Mouse (Mus musculus): Measurements from ENCODE around the gene Cd248. TPM values are rescaled to one million over a fixed set of nuclear protein-coding genes. Genes with fewer than 3 reads are reported as not detected.

Cd248 gene
- polyA plus RNA-seq, 1 experiment, result 2.5 TPM

GRCm38 (mm10) chr19:5071077-5071476 is 3.2 kb downstream of the Cd248 start:
- Histone ChIP-seq H3K36me3 (ENCODE audit: control insufficient read depth, insufficient read depth, low read length) (no peaks in the 10 kb centered on the region), H3K27ac (ENCODE audit: control insufficient read depth, insufficient read depth, low read depth, low read length) (no peak overlapping the region), H3K4me3 (ENCODE audit: control insufficient read depth, low read depth, low read length) (peak overlapping the region; percentile 83), H3K4me1 (ENCODE audit: control insufficient read depth, insufficient read depth, low read length) (peaks cover 35% of the 10 kb centered on the region), H3K27me3 (ENCODE audit: control insufficient read depth, insufficient read depth, low read length) (no peaks in the 10 kb centered on the region)
- TF ChIP-seq POLR2A (IDR thresholded peaks at IDR 0.05; ENCODE audit: control insufficient read depth, low read depth, low read length) (no peak), CTCF (IDR thresholded peaks at IDR 0.05; ENCODE audit: control insufficient read depth, insufficient read depth, insufficient replicate concordance, low read depth, low read length) (no peak)

- Histone ChIP-seq H3K27me3 (ENCODE audit: control insufficient read depth, insufficient read depth, low read length) (no peaks in the 10 kb centered on the region), H3K36me3 (ENCODE audit: control insufficient read depth, insufficient read depth, low read length) (no peaks in the 10 kb centered on the region), H3K4me3 (ENCODE audit: control insufficient read depth, low read depth, low read length) (peak overlapping the region; percentile 83), H3K27ac (ENCODE audit: control insufficient read depth, insufficient read depth, low read depth, low read length) (no peak overlapping the region), H3K4me1 (ENCODE audit: control insufficient read depth, insufficient read depth, low read length) (peaks cover 35% of the 10 kb centered on the region)
- TF ChIP-seq POLR2A (IDR thresholded peaks at IDR 0.05; ENCODE audit: control insufficient read depth, low read depth, low read length) (peak; percentile 29; the same call in 1 of the 2 replicates), CTCF (IDR thresholded peaks at IDR 0.05; ENCODE audit: control insufficient read depth, insufficient read depth, insufficient replicate concordance, low read depth, low read length) (no peak)
Measured at GRCm38 (mm10) chr19:5071545-5072369, 3.9 kb downstream of the Cd248 start.

GRCm38 (mm10) chr19:5072389-5073019 is 4.6 kb downstream of the Cd248 start:
- Histone ChIP-seq H3K4me1 (ENCODE audit: control insufficient read depth, insufficient read depth, low read length) (peaks cover 29% of the 10 kb centered on the region), H3K27ac (ENCODE audit: control insufficient read depth, insufficient read depth, low read depth, low read length) (no peak overlapping the region), H3K4me3 (ENCODE audit: control insufficient read depth, low read depth, low read length) (peak overlapping the region; percentile 83), H3K36me3 (ENCODE audit: control insufficient read depth, insufficient read depth, low read length) (no peaks in the 10 kb centered on the region), H3K27me3 (ENCODE audit: control insufficient read depth, insufficient read depth, low read length) (no peaks in the 10 kb centered on the region)
- TF ChIP-seq POLR2A (IDR thresholded peaks at IDR 0.05; ENCODE audit: control insufficient read depth, low read depth, low read length) (no peak), CTCF (IDR thresholded peaks at IDR 0.05; ENCODE audit: control insufficient read depth, insufficient read depth, insufficient replicate concordance, low read depth, low read length) (no peak)

GRCm38 (mm10) chr19:5073028-5073427 is 5.2 kb downstream of the Cd248 start:
- Histone ChIP-seq H3K27me3 (ENCODE audit: control insufficient read depth, insufficient read depth, low read length) (no peaks in the 10 kb centered on the region), H3K4me3 (ENCODE audit: control insufficient read depth, low read depth, low read length) (peak overlapping the region; percentile 83), H3K36me3 (ENCODE audit: control insufficient read depth, insufficient read depth, low read length) (no peaks in the 10 kb centered on the region), H3K27ac (ENCODE audit: control insufficient read depth, insufficient read depth, low read depth, low read length) (no peak overlapping the region), H3K4me1 (ENCODE audit: control insufficient read depth, insufficient read depth, low read length) (peaks cover 29% of the 10 kb centered on the region)
- TF ChIP-seq POLR2A (IDR thresholded peaks at IDR 0.05; ENCODE audit: control insufficient read depth, low read depth, low read length) (no peak), CTCF (IDR thresholded peaks at IDR 0.05; ENCODE audit: control insufficient read depth, insufficient read depth, insufficient replicate concordance, low read depth, low read length) (0 out of 2 replicates have a peak, but pooled peaks have one; percentile 10)

GRCm38 (mm10) chr19:5073518-5073917 is 5.6 kb downstream of the Cd248 start:
- no peaks in the 10 kb centered on the region for H3K27me3 ChIP-seq (ENCODE audit: control insufficient read depth, insufficient read depth, low read length)
- TF ChIP-seq CTCF (IDR thresholded peaks at IDR 0.05; ENCODE audit: control insufficient read depth, insufficient read depth, insufficient replicate concordance, low read depth, low read length), result no peak
- TF ChIP-seq POLR2A (IDR thresholded peaks at IDR 0.05; ENCODE audit: control insufficient read depth, low read depth, low read length), result no peak
- peak overlapping the region; percentile 14 for H3K4me3 ChIP-seq (ENCODE audit: control insufficient read depth, low read depth, low read length)
- H3K4me1 ChIP-seq (ENCODE audit: control insufficient read depth, insufficient read depth, low read length), result peaks cover 24% of the 10 kb centered on the region
- no peak overlapping the region for H3K27ac ChIP-seq (ENCODE audit: control insufficient read depth, insufficient read depth, low read depth, low read length)
- no peaks in the 10 kb centered on the region for H3K36me3 ChIP-seq (ENCODE audit: control insufficient read depth, insufficient read depth, low read length)

GRCm38 (mm10) chr19:5079279-5079678 is 11.4 kb downstream of the Cd248 start:
- Histone ChIP-seq H3K4me3 (ENCODE audit: control insufficient read depth, low read depth, low read length) (no peak overlapping the region), H3K27me3 (ENCODE audit: control insufficient read depth, insufficient read depth, low read length) (no peaks in the 10 kb centered on the region; the same call in 1 of the 2 replicates), H3K27ac (ENCODE audit: control insufficient read depth, insufficient read depth, low read depth, low read length) (no peak overlapping the region), H3K36me3 (ENCODE audit: control insufficient read depth, insufficient read depth, low read length) (no peaks in the 10 kb centered on the region), H3K4me1 (ENCODE audit: control insufficient read depth, insufficient read depth, low read length) (no peaks in the 10 kb centered on the region; the same call in 1 of the 2 replicates)
- TF ChIP-seq CTCF (IDR thresholded peaks at IDR 0.05; ENCODE audit: control insufficient read depth, insufficient read depth, insufficient replicate concordance, low read depth, low read length) (no peak), POLR2A (IDR thresholded peaks at IDR 0.05; ENCODE audit: control insufficient read depth, low read depth, low read length) (no peak)

- H3K4me1 ChIP-seq (ENCODE audit: control insufficient read depth, insufficient read depth, low read length), result peaks cover 6% of the 10 kb centered on the region
- H3K4me3 ChIP-seq (ENCODE audit: control insufficient read depth, low read depth, low read length), result no peak overlapping the region
- H3K36me3 ChIP-seq (ENCODE audit: control insufficient read depth, insufficient read depth, low read length), result no peaks in the 10 kb centered on the region
- no peak overlapping the region for H3K27ac ChIP-seq (ENCODE audit: control insufficient read depth, insufficient read depth, low read depth, low read length)
- no peak for TF ChIP-seq CTCF (IDR thresholded peaks at IDR 0.05; ENCODE audit: control insufficient read depth, insufficient read depth, insufficient replicate concordance, low read depth, low read length)
- TF ChIP-seq POLR2A (IDR thresholded peaks at IDR 0.05; ENCODE audit: control insufficient read depth, low read depth, low read length), result no peak
- H3K27me3 ChIP-seq (ENCODE audit: control insufficient read depth, insufficient read depth, low read length), result no peaks in the 10 kb centered on the region; the same call in none of the 2 replicates
Measured at GRCm38 (mm10) chr19:5082005-5082404, 14.1 kb downstream of the Cd248 start.

Data from testis, adult 2 months (tissue).